Mouse (Mus musculus): ENCODE measurements around the gene Adamts9.
A peak's percentile ranks its signal among the peaks of the same experiment; 100 is the strongest.

Adamts9 gene

DNA sequence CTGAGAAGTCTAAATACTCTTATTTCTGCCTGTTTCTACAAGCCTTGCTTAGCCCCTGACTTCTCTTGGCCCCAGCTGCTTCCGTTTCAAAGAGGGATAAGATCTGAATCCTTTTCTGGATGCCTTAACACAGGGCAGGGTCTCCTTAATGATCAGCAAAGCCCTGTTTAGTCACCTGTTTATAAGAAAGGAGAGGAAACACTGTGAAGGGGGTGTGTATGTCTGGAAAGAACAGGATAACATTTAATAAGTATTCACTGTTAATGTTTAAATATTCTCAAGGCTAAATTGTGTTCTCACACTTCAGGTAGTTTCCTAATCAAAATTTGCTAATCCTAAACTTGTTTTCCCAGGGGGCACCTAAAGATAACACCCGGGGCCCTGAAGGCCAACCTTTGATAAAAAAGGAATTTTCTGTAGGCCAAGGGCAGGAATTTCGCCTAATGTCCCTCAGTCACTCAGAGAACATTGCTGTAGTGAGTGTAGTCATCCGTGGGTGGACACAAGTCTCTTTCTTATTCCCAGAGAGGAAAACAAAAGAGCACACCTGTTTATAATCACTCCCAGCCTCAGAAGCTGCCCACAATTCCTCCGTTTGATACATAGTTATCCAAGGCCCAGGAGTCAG lies 82.9 kb downstream of the Adamts9 start:
- DNase-seq (ENCODE audit: low spot score): no peak

DNA sequence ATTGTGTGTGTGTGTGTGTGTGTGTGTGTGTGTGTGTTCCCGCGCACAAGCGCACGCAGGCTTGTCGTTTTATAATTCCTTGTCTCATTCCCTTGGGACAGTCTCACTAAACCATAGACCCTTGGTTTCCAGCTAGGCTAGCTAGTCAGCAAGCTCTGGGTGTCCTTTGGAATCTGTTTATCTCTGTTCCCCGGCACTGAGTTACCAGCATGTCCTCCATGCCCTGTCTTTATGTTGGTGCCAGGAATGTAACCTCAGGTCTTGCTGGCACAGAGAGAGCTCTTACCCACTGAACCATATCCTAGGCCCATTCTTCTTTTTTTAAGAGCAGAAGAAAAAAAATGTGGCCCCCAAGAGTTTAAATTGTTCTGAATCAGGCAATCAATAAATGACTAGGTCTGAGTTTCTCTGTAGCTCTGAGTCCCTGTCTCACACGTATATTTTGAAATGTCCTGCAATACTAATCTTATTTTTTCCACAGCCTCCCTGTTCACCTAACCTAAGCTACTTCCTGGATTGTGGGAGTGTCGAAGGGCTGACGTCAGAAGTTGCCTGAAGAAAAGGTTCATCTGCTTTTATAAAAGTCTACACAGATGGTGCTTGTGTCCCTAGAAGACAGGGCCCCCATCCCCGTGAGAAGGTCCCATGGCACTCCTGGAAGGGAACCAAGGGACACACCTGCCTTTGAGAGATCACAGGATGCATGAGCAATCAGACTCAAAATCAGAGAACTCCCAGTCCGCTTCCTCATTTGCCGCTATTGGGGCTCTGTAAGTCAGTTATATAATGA lies 84.4 kb downstream of the Adamts9 start:
- DNase-seq (ENCODE audit: low spot score): no peak

DNA sequence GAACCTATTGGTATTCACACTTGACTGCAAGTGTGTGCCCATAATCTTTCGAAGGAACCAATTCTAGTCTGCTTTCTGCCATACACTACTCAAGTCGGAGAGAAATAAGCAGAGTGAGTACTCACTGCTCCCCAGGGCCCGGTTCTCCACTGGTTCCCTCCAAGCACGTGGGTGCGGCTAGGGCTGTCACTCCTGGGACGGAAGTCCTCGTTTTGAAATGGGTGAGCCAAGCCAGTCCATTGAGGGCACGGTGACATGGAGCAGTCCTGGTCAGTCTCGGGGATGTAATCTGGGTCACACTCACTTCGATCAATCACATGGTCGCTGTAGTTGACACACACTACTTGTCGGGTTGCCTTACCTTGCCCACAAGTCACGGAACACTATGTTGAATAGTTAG lies 85.5 kb downstream of the Adamts9 start:
- no peak for DNase-seq (ENCODE audit: low spot score)

DNA sequence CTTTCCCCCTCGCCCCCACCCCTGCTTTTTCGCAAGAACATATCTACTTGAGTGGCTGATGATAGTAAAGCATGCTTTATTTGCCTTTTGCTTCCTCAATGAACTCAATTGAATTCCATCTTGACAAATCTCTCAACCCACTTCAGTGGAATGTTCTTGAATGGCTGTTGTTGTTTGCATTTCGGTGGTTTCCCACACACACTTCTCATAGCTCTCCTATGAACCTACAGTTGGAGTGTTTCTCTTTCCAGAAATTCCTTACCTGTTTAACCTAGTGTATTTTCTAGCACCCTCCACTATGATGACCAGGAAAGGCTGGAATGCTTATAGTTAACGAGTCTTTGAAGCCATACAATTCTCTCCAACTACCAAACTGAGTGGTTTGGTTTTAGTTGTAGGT lies 88.4 kb downstream of the Adamts9 start:
- no peak for DNase-seq (ENCODE audit: low spot score)

DNA sequence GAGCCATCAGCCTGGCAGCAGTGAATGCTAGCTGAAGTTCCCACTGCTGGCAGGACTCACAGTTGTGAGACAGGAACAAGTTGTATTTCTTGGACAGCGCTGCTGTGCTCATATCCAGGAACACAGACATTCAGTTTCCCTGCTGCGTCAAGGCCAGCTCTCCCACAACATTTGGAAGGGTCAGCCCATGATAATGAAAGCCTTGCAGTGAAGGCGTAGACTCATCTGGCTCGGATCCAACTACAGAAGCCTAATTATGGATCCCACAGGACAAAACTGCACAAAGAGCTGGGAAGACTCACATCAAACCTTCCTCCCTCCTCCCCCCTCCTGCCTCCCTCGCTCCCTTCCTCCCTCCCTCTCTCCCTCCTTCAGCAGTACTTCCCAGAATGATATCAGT lies 93.0 kb downstream of the Adamts9 start:
- DNase-seq (ENCODE audit: low spot score): peak; percentile 78

DNA sequence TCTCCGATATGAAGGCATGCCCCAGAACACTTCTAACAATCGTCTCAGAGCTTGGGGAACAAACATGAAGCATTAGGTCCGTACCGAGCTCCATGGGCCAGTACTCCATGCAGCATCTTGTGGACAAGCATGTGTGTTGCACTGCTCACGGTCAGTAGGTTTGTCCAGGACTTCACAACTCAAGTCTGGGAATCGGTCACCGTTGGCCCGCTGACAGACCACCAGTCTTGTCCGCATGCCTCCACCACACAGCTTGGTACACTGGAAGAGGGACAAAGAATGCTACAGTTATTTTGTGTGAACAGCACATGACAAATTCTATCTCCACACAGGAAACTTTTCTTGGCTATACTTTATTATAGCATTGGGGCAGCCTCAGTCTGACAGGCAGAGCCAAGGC lies 94.1 kb downstream of the Adamts9 start:
- peak; percentile 51 for DNase-seq (ENCODE audit: low spot score)

DNA sequence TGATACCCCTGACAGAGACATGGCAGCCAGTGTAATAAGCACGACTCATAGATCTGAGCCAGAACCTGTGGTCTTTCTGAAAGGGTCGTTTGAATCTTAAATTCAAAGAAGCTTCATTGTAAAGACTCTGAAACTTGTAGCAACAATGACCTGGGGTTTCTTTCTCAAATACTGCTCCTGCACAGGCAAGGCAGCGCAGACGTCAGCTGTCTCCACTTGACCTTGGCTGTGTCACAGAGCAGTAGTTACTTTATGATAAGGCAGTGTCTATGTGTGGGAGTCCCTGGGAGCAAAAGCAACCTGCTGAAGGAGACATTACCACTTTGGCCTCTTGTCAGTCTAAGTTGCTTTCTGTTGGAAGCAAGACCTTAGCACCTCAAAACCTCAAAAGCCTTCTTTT lies 96.7 kb downstream of the Adamts9 start:
- no peak for DNase-seq (ENCODE audit: low spot score)

DNA sequence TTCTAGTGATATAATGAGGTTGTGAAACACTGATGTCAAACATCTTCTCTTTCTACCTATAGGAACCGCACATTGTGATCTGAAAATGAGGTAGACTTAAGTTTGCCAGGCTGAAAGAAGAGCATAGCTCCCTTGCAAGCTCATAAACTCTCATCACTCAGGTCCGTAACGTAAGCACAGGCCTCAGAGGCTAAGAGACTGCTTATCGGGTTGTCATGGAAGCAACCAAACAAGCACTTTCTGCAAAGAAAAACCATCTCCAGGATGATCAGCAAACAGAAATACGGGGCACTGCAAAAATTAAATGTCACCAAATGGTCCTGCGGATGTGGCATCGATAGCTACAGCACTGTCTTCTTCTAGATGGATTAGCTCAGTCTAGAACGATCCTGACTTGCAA lies 97.4 kb downstream of the Adamts9 start:
- no peak for DNase-seq (ENCODE audit: low spot score)

DNA sequence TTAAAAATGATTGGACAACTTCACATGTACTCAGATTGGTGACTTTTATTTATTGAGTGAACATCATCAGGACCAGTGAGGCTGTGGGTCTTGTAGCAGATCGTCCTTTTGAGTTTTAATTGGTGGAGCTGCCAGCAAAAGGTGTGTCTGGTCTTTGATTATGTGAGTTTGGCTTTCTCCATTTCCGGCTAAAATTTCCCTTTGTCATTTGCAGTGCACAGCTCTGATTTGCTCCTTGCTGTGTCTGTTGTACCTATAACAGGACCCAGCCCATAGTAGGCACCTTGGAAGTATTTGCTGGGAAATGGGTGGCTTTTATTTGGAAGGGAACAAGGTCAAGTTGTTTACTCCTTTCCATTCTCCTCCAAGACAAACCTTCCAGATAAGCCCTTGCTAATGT lies 99.8 kb downstream of the Adamts9 start:
- no peak for DNase-seq (ENCODE audit: low spot score)

DNA sequence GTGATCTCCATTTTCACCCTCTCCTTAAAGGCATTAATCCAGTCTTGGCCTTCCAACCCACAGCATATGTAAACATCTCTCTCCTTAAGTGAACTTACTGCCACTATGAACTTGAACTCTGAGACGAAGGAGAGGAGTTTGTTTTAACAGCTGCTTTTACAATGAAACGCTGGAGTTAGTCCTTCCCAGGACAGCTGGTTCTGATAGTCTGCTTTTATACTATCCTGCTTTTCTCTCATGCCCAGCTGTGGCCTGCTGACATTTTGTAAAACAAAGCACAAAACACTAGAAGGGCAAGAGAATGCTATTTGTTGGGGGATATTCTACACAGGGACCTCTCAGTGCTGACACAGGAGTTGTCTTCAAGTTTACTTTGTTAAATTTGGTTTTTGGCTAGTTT lies 101.3 kb downstream of the Adamts9 start:
- DNase-seq (ENCODE audit: low spot score): no peak

DNA sequence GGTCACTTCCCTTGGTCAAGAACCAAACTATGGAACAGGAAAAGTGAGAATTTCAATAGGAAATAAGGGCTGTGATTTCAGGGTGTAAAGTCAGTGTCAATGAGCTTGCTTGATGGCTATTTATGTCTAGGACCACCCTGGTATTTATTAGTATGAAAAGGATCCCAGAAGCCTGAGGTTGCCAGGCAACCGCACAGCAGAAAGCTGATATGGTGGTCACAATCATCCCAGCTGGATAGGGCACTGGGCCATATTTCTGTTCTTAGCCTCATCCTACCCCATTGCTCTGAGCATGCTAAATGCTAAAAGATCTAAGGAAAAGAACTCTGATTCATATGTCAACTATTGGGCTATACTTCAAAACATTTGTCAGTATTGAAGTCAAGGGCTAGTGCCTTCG lies 112.2 kb downstream of the Adamts9 start:
- no peak for DNase-seq (ENCODE audit: low spot score)

DNA sequence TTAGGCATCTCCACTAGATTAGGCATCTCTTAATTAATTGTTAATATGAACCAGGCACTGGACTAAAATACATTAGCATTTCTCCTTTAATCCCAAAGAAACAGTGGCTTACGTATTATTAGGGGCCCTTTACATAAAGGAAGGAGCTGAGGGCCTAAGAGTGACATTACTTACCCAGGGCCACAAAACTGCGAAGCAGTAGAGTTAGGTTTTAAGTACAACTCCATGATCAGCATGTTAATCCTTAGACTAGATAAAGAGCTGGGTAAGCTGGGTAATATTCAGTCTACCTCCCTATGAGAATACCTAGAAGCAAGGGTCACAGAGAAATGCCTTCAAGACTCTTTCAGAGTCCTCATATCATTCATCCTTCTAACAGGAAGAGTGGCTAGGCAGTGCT lies 114.1 kb downstream of the Adamts9 start:
- DNase-seq (ENCODE audit: low spot score): no peak

DNA sequence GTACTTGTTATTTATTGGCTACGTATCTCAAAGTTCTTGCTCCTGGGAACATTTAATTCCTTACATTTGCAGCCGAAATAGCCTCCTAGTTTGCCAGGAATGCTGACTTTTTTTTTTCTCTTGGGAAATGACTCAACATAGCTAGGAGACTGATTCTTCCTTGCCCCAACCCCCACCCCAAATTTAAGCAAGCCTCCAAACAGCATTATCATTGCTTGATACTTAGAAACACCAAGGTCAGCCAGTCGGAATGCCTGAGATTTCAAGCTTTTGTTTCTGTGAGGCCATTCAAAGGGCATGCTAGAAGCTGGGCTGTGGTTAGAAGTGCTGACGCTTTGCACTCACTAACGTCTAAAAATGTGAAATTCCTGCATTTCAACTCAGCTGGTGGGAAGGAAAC lies 115.9 kb downstream of the Adamts9 start:
- DNase-seq (ENCODE audit: low spot score): no peak

DNA sequence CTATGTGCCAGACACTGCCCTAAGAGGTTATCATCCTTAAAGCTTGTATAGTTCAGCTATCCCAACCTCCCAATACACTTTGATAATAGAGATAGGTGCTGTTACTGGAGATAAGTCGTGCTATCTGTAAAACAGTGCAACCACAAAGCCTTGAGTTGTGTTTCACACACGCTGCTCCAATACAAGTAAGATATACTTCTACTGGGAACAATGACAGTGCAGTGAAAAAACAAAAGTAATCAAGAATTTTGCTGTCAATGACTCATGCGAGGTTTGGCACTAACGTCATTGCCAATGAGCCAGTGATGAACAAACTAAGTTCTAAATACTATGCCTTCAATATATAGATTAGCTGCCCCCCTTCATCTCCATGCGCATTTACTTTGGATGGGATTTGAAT lies 116.7 kb downstream of the Adamts9 start:
- no peak for DNase-seq (ENCODE audit: low spot score)

DNA sequence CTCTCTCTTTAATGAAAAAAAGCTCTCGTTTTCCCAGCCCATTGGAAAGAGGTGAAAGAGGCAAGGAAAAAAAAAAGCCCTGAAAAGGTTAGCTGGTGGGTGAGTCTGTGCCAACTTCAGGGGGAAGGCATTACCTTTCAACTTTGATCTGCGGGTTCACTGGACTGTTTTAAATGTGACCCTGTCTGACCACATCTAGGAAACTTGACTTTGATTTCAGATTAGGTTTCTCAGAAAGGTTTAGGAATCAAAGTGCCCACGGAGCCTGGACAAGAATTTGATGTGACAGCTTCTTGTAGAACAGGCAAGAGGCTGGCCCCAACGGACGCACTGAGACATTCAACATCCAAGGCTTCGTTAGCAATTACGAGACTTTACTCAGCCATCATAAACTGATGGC lies 119.3 kb downstream of the Adamts9 start:
- DNase-seq (ENCODE audit: low spot score): no peak

DNA sequence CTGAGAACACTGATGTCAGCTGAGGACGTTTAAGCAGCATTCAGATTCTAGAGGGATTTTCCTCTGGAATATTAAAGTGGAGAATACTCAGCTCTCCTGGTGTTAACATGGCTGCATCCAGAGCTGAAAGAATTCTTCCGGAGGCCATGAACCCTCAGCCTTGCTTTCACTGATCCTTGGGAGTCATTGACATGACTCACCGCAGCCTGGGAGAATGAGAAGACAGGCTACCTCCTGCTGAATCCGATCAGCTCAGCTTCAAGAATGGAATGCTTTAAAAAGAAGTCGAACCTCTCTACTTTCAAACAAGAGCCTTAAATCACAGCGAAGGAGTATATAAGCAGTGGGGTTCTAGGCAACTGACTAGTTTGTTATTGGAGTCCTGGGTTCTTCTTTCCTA lies 121.3 kb downstream of the Adamts9 start:
- no peak for DNase-seq (ENCODE audit: low spot score)

DNA sequence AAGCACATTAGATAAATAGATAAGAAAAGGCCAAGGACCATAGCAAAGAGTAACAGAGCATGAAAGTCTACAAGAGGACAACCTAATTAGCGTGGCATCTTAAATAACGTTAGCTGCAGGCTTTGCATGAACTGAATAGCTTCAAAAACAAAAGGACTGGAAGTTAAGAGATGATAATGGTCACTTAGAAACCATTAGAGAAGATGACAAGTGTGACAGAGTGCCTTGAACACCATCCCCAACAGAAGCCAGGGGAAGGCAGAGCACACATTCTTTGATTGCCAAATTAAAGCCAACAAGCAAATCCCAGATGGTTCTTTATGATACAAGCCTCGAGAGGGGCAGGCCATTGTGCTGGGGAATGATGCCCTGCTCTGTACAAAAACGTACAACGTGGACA lies 121.7 kb downstream of the Adamts9 start:
- DNase-seq (ENCODE audit: low spot score): no peak

DNA sequence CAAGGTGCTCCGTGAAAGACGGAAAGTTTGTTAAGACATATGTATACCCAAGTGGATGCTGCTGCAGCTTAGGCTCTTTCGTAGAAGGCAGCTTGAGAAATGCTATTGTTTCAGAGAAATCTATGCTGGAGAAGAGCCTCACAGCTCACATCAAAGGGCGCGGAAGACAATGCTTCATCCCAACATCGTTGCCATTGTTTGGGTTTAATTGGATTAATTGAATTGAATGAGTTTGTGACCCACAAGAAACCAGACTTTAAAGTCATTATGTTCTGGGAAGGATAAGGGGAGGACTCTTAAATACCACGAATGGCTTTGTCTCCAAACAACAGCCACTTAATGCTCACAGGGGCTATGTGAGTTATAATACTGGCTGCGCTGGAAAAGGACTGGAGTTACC lies 125.6 kb downstream of the Adamts9 start:
- DNase-seq (ENCODE audit: low spot score): no peak

DNA sequence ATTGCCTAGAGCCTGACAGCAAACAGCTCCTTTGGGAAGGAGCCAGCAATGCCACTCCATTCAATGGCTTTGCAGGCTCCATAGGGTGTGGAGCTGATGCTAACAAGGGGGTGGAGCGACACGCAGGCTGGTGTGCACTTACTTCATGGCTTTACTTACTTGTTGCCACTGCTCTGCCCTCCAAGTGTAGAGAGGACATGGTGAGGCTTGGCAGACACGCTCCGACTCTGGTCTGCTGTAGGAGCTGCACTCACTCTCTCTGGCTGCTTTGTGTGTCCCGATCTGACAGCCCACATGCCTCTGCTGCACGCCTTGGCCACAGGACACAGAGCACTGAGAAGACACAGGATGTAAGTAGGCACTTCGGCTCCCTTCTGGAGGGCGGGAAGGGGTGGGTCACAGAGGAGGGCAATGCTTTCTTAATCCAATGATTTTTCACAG lies 127.0 kb downstream of the Adamts9 start, which contains the start of gene A730049H05Rik:
A730049H05Rik (plus strand) TSS at position 168 of the 441 bp plus-strand sequence.
- DNase-seq (ENCODE audit: low spot score): no peak

DNA sequence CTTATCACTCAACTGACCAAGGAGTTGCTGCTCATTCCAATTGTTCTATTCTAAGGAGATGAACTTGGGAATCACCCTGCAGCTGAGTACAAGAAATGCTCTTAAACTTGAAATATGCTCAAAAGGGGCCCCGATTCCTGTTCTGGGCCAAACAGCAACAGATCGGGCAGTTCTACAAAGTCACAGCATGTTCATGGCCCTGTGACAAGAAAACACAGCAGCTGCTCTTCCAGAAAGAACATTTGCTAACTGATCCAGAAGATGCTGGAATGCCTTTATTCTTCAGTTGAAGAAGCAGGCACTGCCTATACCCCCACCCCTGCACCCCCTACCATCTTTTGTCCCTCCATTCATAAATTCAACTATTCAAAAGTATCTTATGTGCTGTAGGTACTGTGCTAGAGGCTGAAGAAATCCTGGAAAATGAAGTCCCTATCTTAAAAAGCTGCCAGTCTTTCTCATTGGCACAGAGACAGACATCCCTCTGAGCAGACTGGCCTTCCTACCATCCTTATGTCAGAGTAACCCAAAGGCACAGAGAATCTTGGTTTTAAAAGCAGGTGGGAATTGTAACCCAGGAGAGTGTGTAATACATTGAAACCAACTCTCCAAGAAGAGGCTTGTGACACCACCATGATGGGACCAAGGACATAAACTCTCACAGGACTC lies 130.5 kb downstream of the Adamts9 start:
- no peak for DNase-seq (ENCODE audit: low spot score)

DNA sequence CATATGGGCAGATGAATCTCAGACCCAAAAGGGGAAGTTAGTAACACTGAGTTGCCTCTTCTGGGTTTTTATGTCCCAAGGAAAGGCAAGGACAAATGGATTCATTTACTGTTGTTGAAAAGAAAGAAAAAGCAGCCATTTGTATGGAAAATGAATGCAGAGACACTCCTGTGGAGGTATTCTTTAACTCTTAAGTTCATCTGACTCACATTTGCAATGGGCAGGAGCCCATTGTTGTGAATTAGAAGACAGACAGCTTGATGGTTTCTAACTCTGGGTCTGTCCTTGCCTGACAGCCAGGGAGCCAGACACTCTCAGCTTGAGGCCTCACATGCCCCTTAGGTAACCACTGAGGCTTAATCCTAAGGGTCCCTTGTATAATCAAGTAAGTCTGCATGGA lies 131.7 kb downstream of the Adamts9 start:
- no peak for DNase-seq (ENCODE audit: low spot score)

DNA sequence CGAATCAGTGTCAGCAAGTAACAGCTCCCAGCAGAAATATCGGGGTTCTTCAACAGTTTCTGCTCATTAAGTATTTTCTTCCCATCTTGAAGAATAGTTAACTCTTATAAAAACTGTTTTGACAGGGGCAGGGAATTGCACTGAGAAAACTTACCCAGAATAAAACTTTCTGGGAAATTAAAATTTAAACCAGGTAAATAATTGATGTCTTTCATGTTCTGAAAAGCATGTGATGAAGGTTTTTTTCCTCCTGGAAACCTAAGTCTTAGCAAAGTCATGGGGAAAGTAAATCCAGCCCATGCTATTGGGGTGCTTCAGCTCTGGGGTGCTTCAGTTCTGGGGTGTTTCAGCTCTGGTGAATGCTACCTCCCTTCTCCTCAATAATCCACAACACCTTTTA lies 132.7 kb downstream of the Adamts9 start:
- DNase-seq (ENCODE audit: low spot score): no peak

DNA sequence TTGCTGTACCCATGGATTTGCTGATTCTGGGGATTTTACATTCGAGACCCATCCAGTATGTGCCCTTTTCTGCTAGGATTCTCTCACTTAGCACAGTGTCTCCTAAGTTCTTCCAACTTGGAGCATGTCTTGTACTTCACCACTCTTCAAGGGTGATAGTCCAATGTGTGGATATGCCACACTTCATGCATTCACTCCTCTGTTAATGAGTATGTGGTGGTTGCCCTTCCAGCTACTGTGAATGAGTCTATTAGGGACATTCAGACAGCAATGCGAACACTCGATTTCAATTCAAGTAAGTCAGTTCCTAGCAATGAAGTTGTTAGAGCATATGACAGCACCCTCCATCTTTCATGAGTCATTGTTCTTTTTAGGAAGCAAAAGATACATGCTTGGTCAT lies 133.5 kb downstream of the Adamts9 start:
- DNase-seq (ENCODE audit: low spot score): no peak

All from testis, postnatal 10 days (tissue).